Mouse (Mus musculus) liver, embryonic 15.5 days (tissue): Measurements from ENCODE around the gene P4ha1. TPM values are rescaled to one million over a fixed set of nuclear protein-coding genes. Genes with fewer than 3 reads are reported as not detected.
A peak's percentile ranks its signal among the peaks of the same experiment; 100 is the strongest.
"Not testable (repeated sequence)": the region's sequence is repeated elsewhere in the genome, so short reads cannot be mapped to it uniquely, and the experiment has no call there.

Source experiments
- ATAC-seq: fragments of 200-750 bp; cut with Nextera tagmentation; 2 replicates; pipeline ENCODE4 v1.8.0; 2017; ENCODE audit warnings: moderate number of reproducible peaks, mild to moderate bottlenecking, moderate library complexity; ENCODE audit not compliant: insufficient read depth
- H3K27ac ChIP-seq: fragments of 300-500 bp; sonication (generic); replicated peaks from 2 replicates; pipeline ENCODE4 v1.5.1; 2015; ENCODE audit warnings: mild to moderate bottlenecking, inconsistent platforms
- H3K27me3 ChIP-seq: fragments of 300-500 bp; sonication (generic); 2 replicates; pipeline ENCODE4 v1.6.1; 2015; ENCODE audit warnings: mild to moderate bottlenecking, inconsistent platforms
- H3K36me3 ChIP-seq: fragments of 300-500 bp; sonication (generic); replicated peaks from 2 replicates; pipeline ENCODE4 v1.6.1; 2015; ENCODE audit warnings: moderate library complexity, mild to moderate bottlenecking, inconsistent platforms
- H3K4me1 ChIP-seq: fragments of 300-500 bp; sonication (generic); replicated peaks from 2 replicates; pipeline ENCODE4 v1.6.1; 2015; ENCODE audit warnings: inconsistent platforms
- H3K4me2 ChIP-seq: fragments of 300-500 bp; sonication (generic); 2 replicates; pipeline ENCODE4 v1.6.1; 2015; ENCODE audit warnings: moderate library complexity, mild to moderate bottlenecking, inconsistent platforms
- H3K4me3 ChIP-seq: fragments of 300-500 bp; sonication (generic); replicated peaks from 2 replicates; pipeline ENCODE4 v1.5.1; 2015; ENCODE audit warnings: mild to moderate bottlenecking, inconsistent platforms
- H3K9ac ChIP-seq: fragments of 300-500 bp; sonication (generic); 2 replicates; pipeline ENCODE4 v1.6.1; 2015; ENCODE audit warnings: moderate library complexity, mild to moderate bottlenecking, inconsistent platforms
- H3K9me3 ChIP-seq: fragments of 300-500 bp; sonication (generic); replicated peaks from 2 replicates; pipeline ENCODE4 v1.6.1; 2016; ENCODE audit warnings: inconsistent platforms
- WGBS: fragments of 180-500 bp; shearing (Covaris S2); methylation state at CpG from one replicate; pipeline ENCODE4 v1.1.7; 2015; ENCODE audit warnings: mixed read lengths; ENCODE audit not compliant: insufficient replicate concordance; 5-methylcytosine and 5-hydroxymethylcytosine counted together
- polyA plus RNA-seq: library from polyadenylated mRNA; unstranded; fragments of >200 nt; fragmentation: Nextera tagmentation; extraction: Ambion mirVana; gene quantifications from 2 replicates; pipeline ENCODE4 v1.2.1, GENCODE M21; 2015

Gene P4ha1
- polyA plus RNA-seq, 1 experiment from 2014 or later = 13.6 TPM

GRCm38 (mm10) chr10:59377906-59378305 lies 54.8 kb downstream of the P4ha1 start:
- peaks cover 17% of the 10 kb centered on the region for H3K4me1 ChIP-seq
- WGBS = 75% methylated on average over 10 of the region's 10 CpGs
- no peak overlapping the region for H3K4me2 ChIP-seq
- no peak overlapping the region for H3K4me3 ChIP-seq
- H3K36me3 ChIP-seq = peaks cover 12% of the 10 kb centered on the region
- H3K9me3 ChIP-seq = no peaks in the 10 kb centered on the region
- no peak for ATAC-seq
- no peaks in the 10 kb centered on the region for H3K27me3 ChIP-seq
- H3K9ac ChIP-seq = no peak overlapping the region
- H3K27ac ChIP-seq = no peak overlapping the region

- WGBS = 75% methylated on average over 4 of the region's 4 CpGs
- Histone ChIP-seq H3K36me3 (peaks cover 7% of the 10 kb centered on the region), H3K4me2 (no peak overlapping the region), H3K27ac (no peak overlapping the region), H3K4me1 (peaks cover 17% of the 10 kb centered on the region), H3K27me3 (no peaks in the 10 kb centered on the region), H3K4me3 (no peak overlapping the region), H3K9me3 (no peaks in the 10 kb centered on the region), H3K9ac (no peak overlapping the region)
- no peak for ATAC-seq
Observed at GRCm38 (mm10) chr10:59378728-59379127, 55.6 kb downstream of the P4ha1 start.

- Histone ChIP-seq H3K4me3 (no peak overlapping the region), H3K36me3 (no peaks in the 10 kb centered on the region), H3K27ac (peak overlapping the region; percentile 54), H3K4me1 (peaks cover 17% of the 10 kb centered on the region), H3K9ac (no peak overlapping the region), H3K27me3 (no peaks in the 10 kb centered on the region), H3K9me3 (no peaks in the 10 kb centered on the region), H3K4me2 (peak overlapping the region; percentile 13; the same call in 1 of the 2 replicates)
- WGBS = 19% methylated on average over 3 of the region's 3 CpGs
- peak; percentile 22 for ATAC-seq
Observed at GRCm38 (mm10) chr10:59379927-59380326, 56.8 kb downstream of the P4ha1 start.

GRCm38 (mm10) chr10:59380411-59380821 lies 57.3 kb downstream of the P4ha1 start:
- Histone ChIP-seq H3K36me3 (no peaks in the 10 kb centered on the region), H3K4me1 (peaks cover 17% of the 10 kb centered on the region), H3K9ac (no peak overlapping the region), H3K4me2 (peak overlapping the region; percentile 13; the same call in 1 of the 2 replicates), H3K9me3 (no peaks in the 10 kb centered on the region), H3K27ac (peak overlapping the region; percentile 54), H3K4me3 (no peak overlapping the region), H3K27me3 (no peaks in the 10 kb centered on the region)
- 37% methylated on average over 2 of the region's 2 CpGs for WGBS
- ATAC-seq = peak; percentile 70

GRCm38 (mm10) chr10:59381563-59381962 lies 58.5 kb downstream of the P4ha1 start:
- H3K4me3 ChIP-seq, H3K9ac ChIP-seq, H3K36me3 ChIP-seq, H3K4me2 ChIP-seq, H3K9me3 ChIP-seq, H3K27me3 ChIP-seq, H3K27ac ChIP-seq: not testable (repeated sequence)
- 84% methylated on average over 7 of the region's 10 CpGs for WGBS
- H3K4me1 ChIP-seq = peaks cover 17% of the 10 kb centered on the region
- 0 out of 2 replicates have a peak, but pooled peaks have one; percentile 15 for ATAC-seq

- H3K4me3 ChIP-seq = no peak overlapping the region
- no peak overlapping the region for H3K9ac ChIP-seq
- H3K27me3 ChIP-seq = no peaks in the 10 kb centered on the region
- H3K9me3 ChIP-seq = no peaks in the 10 kb centered on the region
- WGBS = 81% methylated on average over 8 of the region's 8 CpGs
- H3K4me1 ChIP-seq = no peaks in the 10 kb centered on the region
- no peak overlapping the region for H3K27ac ChIP-seq
- ATAC-seq = no peak
- no peak overlapping the region for H3K4me2 ChIP-seq
- H3K36me3 ChIP-seq = no peaks in the 10 kb centered on the region
Observed at GRCm38 (mm10) chr10:59386951-59387350, 63.9 kb downstream of the P4ha1 start.

- H3K9ac ChIP-seq = no peak overlapping the region
- no peaks in the 10 kb centered on the region for H3K36me3 ChIP-seq
- no peak overlapping the region for H3K4me2 ChIP-seq
- no peak for ATAC-seq
- no peaks in the 10 kb centered on the region for H3K4me1 ChIP-seq
- H3K4me3 ChIP-seq = no peak overlapping the region
- no peaks in the 10 kb centered on the region for H3K9me3 ChIP-seq
- 75% methylated on average over 3 of the region's 3 CpGs for WGBS
- no peak overlapping the region for H3K27ac ChIP-seq
- H3K27me3 ChIP-seq = no peaks in the 10 kb centered on the region
Observed at GRCm38 (mm10) chr10:59389652-59390051, 66.6 kb downstream of the P4ha1 start.

GRCm38 (mm10) chr10:59391907-59392306 lies 68.8 kb downstream of the P4ha1 start:
- 9% methylated on average over 4 of the region's 4 CpGs for WGBS
- ATAC-seq = no peak

GRCm38 (mm10) chr10:59395461-59395860 lies 72.4 kb downstream of the P4ha1 start, which contains the start of gene Gm10273:
Gm10273 (plus strand) TSS chr10:59395632.
- H3K4me1 ChIP-seq, H3K9ac ChIP-seq, H3K4me2 ChIP-seq, ATAC-seq, H3K9me3 ChIP-seq, H3K36me3 ChIP-seq, H3K27me3 ChIP-seq, H3K4me3 ChIP-seq, H3K27ac ChIP-seq: not testable (repeated sequence)
- 75% methylated on average over 12 of the region's 25 CpGs for WGBS

More at GRCm38 (mm10) chr10:59391907-59392306, 68.8 kb downstream of the P4ha1 start:
- no peak overlapping the region for H3K4me2 ChIP-seq
- H3K9ac ChIP-seq = no peak overlapping the region
- H3K36me3 ChIP-seq = no peaks in the 10 kb centered on the region
- H3K27ac ChIP-seq = no peak overlapping the region
- no peaks in the 10 kb centered on the region for H3K27me3 ChIP-seq
- H3K4me1 ChIP-seq = no peaks in the 10 kb centered on the region
- H3K4me3 ChIP-seq = no peak overlapping the region
- H3K9me3 ChIP-seq = no peaks in the 10 kb centered on the region

GRCm38 (mm10) chr10:59402899-59403792 lies 80.0 kb downstream of the P4ha1 start, which contains the start of gene Pla2g12b:
Pla2g12b (plus strand) TSS chr10:59403660.
- no peaks in the 10 kb centered on the region for H3K9me3 ChIP-seq
- 48% methylated on average over 21 of the region's 21 CpGs for WGBS
- no peaks in the 10 kb centered on the region; the same call in 1 of the 2 replicates for H3K27me3 ChIP-seq
- no peak within 1 kb of the TSS for H3K9ac ChIP-seq
- peak within 1 kb of the TSS; percentile 47 for H3K4me3 ChIP-seq
- no peaks in the 10 kb centered on the region for H3K4me1 ChIP-seq
- H3K4me2 ChIP-seq = peak within 1 kb of the TSS; percentile 46
- ATAC-seq = peak; percentile 91
- H3K36me3 ChIP-seq = no peaks in the 10 kb centered on the region
- H3K27ac ChIP-seq = peak within 1 kb of the TSS; percentile 68

- H3K36me3 ChIP-seq = no peaks in the 10 kb centered on the region
- H3K4me2 ChIP-seq = peak overlapping the region; percentile 46; the same call in 1 of the 2 replicates
- no peaks in the 10 kb centered on the region; the same call in 1 of the 2 replicates for H3K27me3 ChIP-seq
- H3K9me3 ChIP-seq = no peaks in the 10 kb centered on the region
- no peak overlapping the region for H3K9ac ChIP-seq
- WGBS = 55% methylated on average over 10 of the region's 10 CpGs
- no peaks in the 10 kb centered on the region for H3K4me1 ChIP-seq
- ATAC-seq = peak; percentile 72
- H3K27ac ChIP-seq = peak overlapping the region; percentile 66
- H3K4me3 ChIP-seq = peak overlapping the region; percentile 47
Observed at GRCm38 (mm10) chr10:59403793-59404149, 80.7 kb downstream of the P4ha1 start.
